Mouse (Mus musculus): ENCODE data around the gene Sec31a.

GRCm38 (mm10) chr5:100430076-100430390, 14.0 kb upstream of the Sec31a start:
- TF ChIP-seq POLR2A (IDR thresholded peaks at IDR 0.05; ENCODE audit: borderline replicate concordance, control insufficient read depth, low read depth, low read length): no peak
- TF ChIP-seq CTCF (IDR thresholded peaks at IDR 0.05; ENCODE audit: control insufficient read depth, insufficient read depth, low read length): no peak
